Comparison of ENCODE assay signal across 8 mouse cellular contexts in the genomic region with DNA sequence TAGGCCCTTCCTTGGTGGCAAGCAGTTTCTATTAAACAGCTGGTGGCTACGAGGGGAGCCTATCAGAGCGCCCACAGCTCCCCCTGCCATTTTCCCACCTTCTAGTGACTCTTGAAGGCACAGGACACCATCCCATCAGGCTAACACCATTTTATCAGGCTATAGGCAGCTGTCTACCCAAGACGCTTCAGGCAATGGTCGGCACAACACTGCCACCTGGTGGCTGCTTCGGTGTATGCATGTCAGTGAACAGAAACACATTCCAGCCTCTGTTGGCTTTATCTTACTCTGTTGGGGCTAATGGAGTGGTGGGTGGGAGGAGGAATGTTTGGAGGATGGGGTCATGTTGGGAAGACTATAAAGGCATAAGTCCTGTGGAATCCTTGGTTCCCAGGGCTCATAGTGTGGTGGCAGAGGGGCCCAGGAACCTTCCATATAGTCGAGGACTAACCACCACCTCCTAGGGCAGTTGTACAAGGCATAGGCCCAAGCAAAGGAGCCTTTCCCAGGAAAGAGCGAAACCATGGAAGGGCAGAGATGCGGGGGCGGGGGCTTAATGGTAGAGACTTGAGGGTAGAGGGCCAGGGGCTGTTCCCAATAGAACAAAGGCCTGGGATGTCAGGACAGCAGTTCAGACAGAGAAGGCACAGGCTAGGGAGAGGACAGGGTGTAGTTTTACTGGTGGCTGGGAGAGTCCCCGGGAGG.
DNase-seq lines count a peak whose midpoint lies in the region; ATAC-seq and TF ChIP-seq lines count a peak whose summit lies in the region.

No protein-coding gene starts in this region.

- no peak overlapping the region for H3K9ac ChIP-seq in lung, postnatal 0 days (replicated peaks; ENCODE audit: low read depth)

- no peak overlapping the region for H3K27ac ChIP-seq in lung, postnatal 0 days (ENCODE audit: low read length)

- TF ChIP-seq EP300 in lung, postnatal 0 days (IDR thresholded peaks at IDR 0.05), result no peak

- peak; percentile 47 for ATAC-seq in lung, postnatal 0 days

- no peaks in the 10 kb centered on the region for H3K4me1 ChIP-seq in lung, postnatal 0 days (ENCODE audit: insufficient read depth, low read depth, low read length)

- H3K4me3 ChIP-seq in lung, postnatal 0 days (ENCODE audit: low read depth, low read length), result no peak overlapping the region

- H3K36me3 ChIP-seq in lung, postnatal 0 days (ENCODE audit: insufficient read depth, low read length), result peaks cover 5% of the 10 kb centered on the region; the same call in 1 of the 2 replicates

- H3K9me3 ChIP-seq in lung, postnatal 0 days (ENCODE audit: low read length), result no peaks in the 10 kb centered on the region

- H3K4me2 ChIP-seq in lung, postnatal 0 days (replicated peaks; ENCODE audit: low read depth, low read length), result no peak overlapping the region

- TF ChIP-seq CTCF in lung, postnatal 0 days (IDR thresholded peaks at IDR 0.05), result peak; percentile 98

- WGBS in large intestine, adult 2 months, result 35% methylated on average over 10 of the region's 10 CpGs
- WGBS in lung, postnatal 0 days, result 36% methylated on average over 10 of the region's 10 CpGs

- peak; percentile 61 for DNase-seq in CD4-positive helper T cell, adult 2 months (ENCODE audit: low read depth, low spot score)
- peak; percentile 75 for DNase-seq in adrenal gland, adult 2 months
- peak; percentile 91 for DNase-seq in embryo, embryonic 10.5 days (ENCODE audit: low spot score)
- peak; percentile 71 to 79 for DNase-seq in gastrocnemius, postnatal 4 days (ENCODE audit: low spot score in 2 of 2)
- peak; percentile 55 for DNase-seq in large intestine, adult 2 months (ENCODE audit: low read depth, low spot score)
- peak; percentile 68 for DNase-seq in lung, postnatal 0 days (ENCODE audit: low spot score)
- peak; percentile 93 for DNase-seq in retina, embryonic 14.5 days (ENCODE audit: low spot score)
- DNase-seq in thymus, postnatal 36 days, result peak; percentile 69 to 77

- no peaks in the 10 kb centered on the region for H3K27me3 ChIP-seq in lung, postnatal 0 days (replicated peaks; ENCODE audit: insufficient read depth, low read length)
